Mouse (Mus musculus): Measurements from ENCODE around the gene Gab2. TPM values are rescaled to one million over a fixed set of nuclear protein-coding genes. Genes with fewer than 3 reads are reported as not detected.
A peak's percentile ranks its signal among the peaks of the same experiment; 100 is the strongest.

Gene Gab2
- polyA plus RNA-seq, 1 experiment from 2014 or later: 4.7 TPM

GRCm38 (mm10) chr7:97079651-97080365 is 1.6 kb upstream of the Gab2 start:
- Histone ChIP-seq H3K9ac (no peak overlapping the region), H3K9me3 (no peaks in the 10 kb centered on the region), H3K4me2 (no peak overlapping the region), H3K36me3 (no peaks in the 10 kb centered on the region), H3K27me3 (no peaks in the 10 kb centered on the region), H3K27ac (no peak overlapping the region; the same call in 1 of the 2 replicates), H3K4me1 (peaks cover 18% of the 10 kb centered on the region; the same call in 1 of the 2 replicates), H3K4me3 (no peak overlapping the region)
- no peak for ATAC-seq (ENCODE audit: insufficient number of reproducible peaks, low FRiP score, low TSS enrichment, low read depth)
- 58% methylated on average over 4 of the region's 4 CpGs for WGBS

GRCm38 (mm10) chr7:97080621-97081241 is 655 bp upstream of the Gab2 start:
- H3K36me3 ChIP-seq: no peaks in the 10 kb centered on the region
- peak; percentile 11; the same call in 1 of the 2 replicates for ATAC-seq (ENCODE audit: insufficient number of reproducible peaks, low FRiP score, low TSS enrichment, low read depth)
- peak overlapping the region; percentile 93 for H3K4me2 ChIP-seq
- H3K4me3 ChIP-seq: peak overlapping the region; percentile 86
- H3K27me3 ChIP-seq: no peaks in the 10 kb centered on the region
- peaks cover 18% of the 10 kb centered on the region; the same call in 1 of the 2 replicates for H3K4me1 ChIP-seq
- peak overlapping the region; percentile 89 for H3K27ac ChIP-seq
- no peak overlapping the region; the same call in 1 of the 2 replicates for H3K9ac ChIP-seq
- no peaks in the 10 kb centered on the region for H3K9me3 ChIP-seq
- WGBS: 15% methylated on average over 4 of the region's 4 CpGs

GRCm38 (mm10) chr7:97081959-97082218 is 503 bp downstream of the Gab2 start:
- no peak for ATAC-seq (ENCODE audit: insufficient number of reproducible peaks, low FRiP score, low TSS enrichment, low read depth)
- Histone ChIP-seq H3K27me3 (no peaks in the 10 kb centered on the region), H3K4me1 (peaks cover 18% of the 10 kb centered on the region; the same call in 1 of the 2 replicates), H3K36me3 (no peaks in the 10 kb centered on the region), H3K4me3 (peak overlapping the region; percentile 86), H3K27ac (peak overlapping the region; percentile 89), H3K9ac (peak overlapping the region; percentile 73), H3K9me3 (no peaks in the 10 kb centered on the region), H3K4me2 (peak overlapping the region; percentile 93)
- under 1% methylated on average over 33 of the region's 38 CpGs for WGBS

- Histone ChIP-seq H3K27me3 (no peaks in the 10 kb centered on the region), H3K4me2 (peak overlapping the region; percentile 93), H3K4me1 (peaks cover 18% of the 10 kb centered on the region; the same call in 1 of the 2 replicates), H3K9me3 (no peaks in the 10 kb centered on the region), H3K36me3 (no peaks in the 10 kb centered on the region), H3K4me3 (peak overlapping the region; percentile 86), H3K27ac (peak overlapping the region; percentile 89), H3K9ac (peak overlapping the region; percentile 73)
- 0 out of 2 replicates have a peak, but pooled peaks have one; percentile 25 for ATAC-seq (ENCODE audit: insufficient number of reproducible peaks, low FRiP score, low TSS enrichment, low read depth)
- under 1% methylated on average over 38 of the region's 40 CpGs for WGBS
Observed at GRCm38 (mm10) chr7:97082219-97083101, 1.1 kb downstream of the Gab2 start.

GRCm38 (mm10) chr7:97083579-97083978 is 2.2 kb downstream of the Gab2 start:
- Histone ChIP-seq H3K4me2 (no peak overlapping the region), H3K36me3 (no peaks in the 10 kb centered on the region), H3K9ac (no peak overlapping the region), H3K27ac (no peak overlapping the region), H3K27me3 (no peaks in the 10 kb centered on the region), H3K4me3 (no peak overlapping the region), H3K9me3 (no peaks in the 10 kb centered on the region), H3K4me1 (peaks cover 18% of the 10 kb centered on the region; the same call in 1 of the 2 replicates)
- ATAC-seq (ENCODE audit: insufficient number of reproducible peaks, low FRiP score, low TSS enrichment, low read depth): no peak
- WGBS: 82% methylated on average over 9 of the region's 9 CpGs

- ATAC-seq (ENCODE audit: insufficient number of reproducible peaks, low FRiP score, low TSS enrichment, low read depth): no peak
- Histone ChIP-seq H3K36me3 (no peaks in the 10 kb centered on the region), H3K4me2 (no peak overlapping the region), H3K9ac (no peak overlapping the region), H3K4me1 (peaks cover 17% of the 10 kb centered on the region; the same call in 1 of the 2 replicates), H3K27me3 (no peaks in the 10 kb centered on the region), H3K27ac (no peak overlapping the region), H3K9me3 (no peaks in the 10 kb centered on the region), H3K4me3 (no peak overlapping the region)
- 86% methylated on average over 1 of the region's 1 CpGs for WGBS
Observed at GRCm38 (mm10) chr7:97084181-97084580, 2.8 kb downstream of the Gab2 start.

- H3K27me3 ChIP-seq: no peaks in the 10 kb centered on the region
- H3K36me3 ChIP-seq: no peaks in the 10 kb centered on the region
- H3K9ac ChIP-seq: no peak overlapping the region
- WGBS: 7% methylated on average over 4 of the region's 4 CpGs
- ATAC-seq (ENCODE audit: insufficient number of reproducible peaks, low FRiP score, low TSS enrichment, low read depth): no peak
- H3K27ac ChIP-seq: no peak overlapping the region
- no peak overlapping the region for H3K4me3 ChIP-seq
- H3K4me1 ChIP-seq: peaks cover 15% of the 10 kb centered on the region; the same call in 1 of the 2 replicates
- H3K9me3 ChIP-seq: no peaks in the 10 kb centered on the region
- no peak overlapping the region for H3K4me2 ChIP-seq
Observed at GRCm38 (mm10) chr7:97085291-97085690, 3.9 kb downstream of the Gab2 start.

GRCm38 (mm10) chr7:97094241-97094640 is 12.9 kb downstream of the Gab2 start:
- 71% methylated on average over 3 of the region's 3 CpGs for WGBS
- Histone ChIP-seq H3K4me1 (no peaks in the 10 kb centered on the region), H3K4me2 (no peak overlapping the region), H3K36me3 (no peaks in the 10 kb centered on the region), H3K9me3 (no peaks in the 10 kb centered on the region), H3K27me3 (no peaks in the 10 kb centered on the region), H3K4me3 (no peak overlapping the region), H3K9ac (no peak overlapping the region), H3K27ac (no peak overlapping the region)
- no peak for ATAC-seq (ENCODE audit: insufficient number of reproducible peaks, low FRiP score, low TSS enrichment, low read depth)

GRCm38 (mm10) chr7:97108119-97108518 is 26.7 kb downstream of the Gab2 start:
- Histone ChIP-seq H3K36me3 (no peaks in the 10 kb centered on the region), H3K27me3 (no peaks in the 10 kb centered on the region), H3K9ac (no peak overlapping the region), H3K27ac (no peak overlapping the region), H3K4me2 (no peak overlapping the region), H3K9me3 (no peaks in the 10 kb centered on the region), H3K4me1 (no peaks in the 10 kb centered on the region), H3K4me3 (no peak overlapping the region)
- ATAC-seq (ENCODE audit: insufficient number of reproducible peaks, low FRiP score, low TSS enrichment, low read depth): no peak
- 85% methylated on average over 3 of the region's 3 CpGs for WGBS

GRCm38 (mm10) chr7:97128949-97129348 is 47.6 kb downstream of the Gab2 start:
- H3K27ac ChIP-seq: no peak overlapping the region
- no peaks in the 10 kb centered on the region for H3K4me1 ChIP-seq
- WGBS: 43% methylated on average over 1 of the region's 1 CpGs
- no peak overlapping the region for H3K4me2 ChIP-seq
- H3K27me3 ChIP-seq: no peaks in the 10 kb centered on the region
- H3K9ac ChIP-seq: no peak overlapping the region
- no peak overlapping the region for H3K4me3 ChIP-seq
- no peak for ATAC-seq (ENCODE audit: insufficient number of reproducible peaks, low FRiP score, low TSS enrichment, low read depth)
- no peaks in the 10 kb centered on the region for H3K9me3 ChIP-seq
- H3K36me3 ChIP-seq: no peaks in the 10 kb centered on the region

GRCm38 (mm10) chr7:97136453-97136852 is 55.1 kb downstream of the Gab2 start:
- 0 out of 2 replicates have a peak, but pooled peaks cover 4% of the 10 kb centered on the region for H3K9me3 ChIP-seq
- no peak overlapping the region for H3K4me2 ChIP-seq
- H3K4me3 ChIP-seq: no peak overlapping the region
- H3K9ac ChIP-seq: no peak overlapping the region
- no peaks in the 10 kb centered on the region for H3K36me3 ChIP-seq
- no peak overlapping the region for H3K27ac ChIP-seq
- H3K27me3 ChIP-seq: no peaks in the 10 kb centered on the region
- H3K4me1 ChIP-seq: no peaks in the 10 kb centered on the region
- ATAC-seq (ENCODE audit: insufficient number of reproducible peaks, low FRiP score, low TSS enrichment, low read depth): no peak
- 74% methylated on average over 3 of the region's 3 CpGs for WGBS
